Mouse (Mus musculus) ovary, postnatal 36 days (tissue): ENCODE results near the gene Pcbp3.
"Not testable (repeated sequence)": the region's sequence is repeated elsewhere in the genome, so short reads cannot be mapped to it uniquely, and the experiment has no call there.

Experiments
- DNase-seq: peaks from one replicate; pipeline ENCODE4 v3.0.0; 2022; ENCODE audit warnings: low spot score, mixed read lengths

The Pcbp3 gene

DNA sequence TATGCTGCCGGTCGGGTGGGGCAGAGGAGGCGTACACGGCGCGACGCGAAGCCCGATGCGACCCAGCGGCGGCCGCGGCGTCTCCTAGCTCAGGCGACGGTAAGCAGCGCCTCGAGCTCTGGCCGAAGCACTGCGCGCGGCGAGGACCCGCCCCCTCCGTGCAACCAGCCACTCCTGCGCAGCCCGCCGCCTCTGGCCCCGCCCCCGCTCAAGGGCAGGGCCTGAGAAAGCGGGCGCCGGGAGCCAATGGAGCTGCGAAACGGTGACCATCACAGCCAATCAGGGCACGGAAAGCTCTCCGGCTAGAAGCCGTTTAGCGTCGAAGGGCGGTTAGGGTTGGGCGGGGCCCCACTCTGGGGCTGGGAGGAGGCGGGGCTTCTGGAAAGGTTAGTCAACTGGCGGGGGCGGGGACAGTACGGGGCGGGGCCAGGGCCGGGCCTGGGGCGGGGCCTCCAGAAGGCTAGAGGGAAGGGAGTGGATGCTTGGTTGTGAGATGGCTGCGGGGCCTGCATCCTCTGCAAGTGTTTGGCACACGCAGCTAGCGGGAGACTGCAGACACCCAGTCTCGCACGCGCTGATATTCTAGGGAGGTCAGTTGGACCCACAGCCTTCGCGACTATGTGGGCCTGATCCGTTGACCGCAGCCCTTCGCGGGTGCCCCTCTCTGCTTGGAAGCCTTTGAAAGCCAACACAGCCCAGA lies at the start of gene Pcbp3:
Gene Pcbp3, minus strand, starts transcription at position 98 of the 700 bp plus-strand sequence.
- DNase-seq = peak; percentile 95

- DNase-seq = no peak
Observed at GRCm38 (mm10) chr10:77008698-77009097, 47.0 kb upstream of the Pcbp3 start.

DNA sequence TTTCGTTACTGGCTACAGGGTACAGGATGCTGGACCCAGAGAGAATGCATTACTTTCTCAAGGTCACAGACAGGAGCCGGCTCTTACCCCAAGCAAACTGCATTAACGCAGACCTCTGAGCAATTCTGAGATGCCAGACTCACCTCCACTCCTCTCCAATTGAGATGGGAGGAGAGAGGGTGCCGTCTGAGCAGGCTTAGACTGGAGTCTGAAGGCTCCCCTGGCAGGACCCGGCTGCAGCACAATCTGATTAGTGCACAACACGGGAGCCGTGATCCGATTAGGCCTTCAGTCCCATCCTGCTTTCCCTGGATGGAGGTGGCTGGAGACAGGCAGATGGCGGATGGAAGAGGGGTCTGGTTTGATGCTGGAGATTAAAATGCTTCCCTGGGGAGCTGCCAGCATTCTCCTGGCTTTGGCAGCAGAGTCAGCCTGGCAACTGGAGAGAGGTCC lies 46.4 kb upstream of the Pcbp3 start:
- DNase-seq = peak; percentile 31

- peak; percentile 40 for DNase-seq
Observed at GRCm38 (mm10) chr10:77007433-77008108, 45.9 kb upstream of the Pcbp3 start.

- no peak for DNase-seq
Observed at GRCm38 (mm10) chr10:77004936-77005335, 43.2 kb upstream of the Pcbp3 start.

DNA sequence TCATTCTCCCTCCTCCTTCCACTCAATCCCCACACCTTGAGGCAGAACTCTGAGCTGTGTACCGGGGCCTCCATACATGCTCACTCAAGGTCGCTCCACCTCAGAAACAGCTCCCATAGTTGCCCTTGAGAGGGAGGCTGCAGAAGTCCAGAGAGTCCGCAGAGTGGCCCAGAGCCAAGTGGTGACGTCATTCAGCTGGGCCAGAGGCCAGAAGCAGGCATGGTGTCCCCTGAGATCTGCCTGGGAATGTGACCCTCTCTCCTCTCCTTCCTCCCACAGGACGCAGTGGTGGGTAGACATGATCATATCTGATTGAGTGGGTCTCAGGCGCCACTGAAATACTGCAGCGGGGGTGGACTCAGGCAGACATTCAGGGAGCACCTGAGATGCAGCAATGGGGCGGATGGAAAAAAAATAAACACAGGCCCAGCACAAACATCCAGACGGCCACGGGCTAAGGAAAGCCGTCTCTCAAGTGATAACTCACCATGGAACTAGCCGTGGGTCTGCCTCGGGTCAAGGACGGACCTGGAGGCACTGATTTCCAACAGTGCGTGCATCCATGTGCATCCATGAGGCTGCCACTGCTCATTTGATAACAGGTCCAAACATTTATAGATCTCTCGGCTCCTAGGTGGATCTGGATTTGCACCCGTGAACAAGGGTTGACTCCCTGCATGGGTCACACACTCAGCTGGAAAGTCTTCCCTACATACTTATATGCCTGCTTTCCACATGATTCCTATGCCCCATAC lies 36.2 kb upstream of the Pcbp3 start:
- peak; percentile 82 for DNase-seq

DNA sequence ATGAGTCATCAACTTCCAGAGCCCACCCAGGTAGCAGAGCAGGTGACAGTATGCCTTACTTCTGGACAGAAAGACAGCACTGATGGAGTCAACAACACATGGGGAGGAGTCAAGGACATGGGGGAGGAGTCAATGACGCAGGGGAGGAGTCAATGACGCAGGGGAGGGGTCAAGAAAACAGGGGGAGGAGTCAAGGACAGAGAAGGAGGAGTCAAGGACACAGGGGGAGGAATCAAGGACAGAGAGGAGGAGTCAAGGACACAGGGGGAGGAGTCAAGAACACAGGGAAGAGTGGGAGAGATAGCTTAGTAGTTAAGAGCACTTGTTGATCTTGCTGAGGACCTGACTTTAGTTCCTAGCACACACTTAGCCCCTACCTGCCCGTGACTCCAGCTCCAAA lies 30.8 kb upstream of the Pcbp3 start:
- no peak for DNase-seq

DNA sequence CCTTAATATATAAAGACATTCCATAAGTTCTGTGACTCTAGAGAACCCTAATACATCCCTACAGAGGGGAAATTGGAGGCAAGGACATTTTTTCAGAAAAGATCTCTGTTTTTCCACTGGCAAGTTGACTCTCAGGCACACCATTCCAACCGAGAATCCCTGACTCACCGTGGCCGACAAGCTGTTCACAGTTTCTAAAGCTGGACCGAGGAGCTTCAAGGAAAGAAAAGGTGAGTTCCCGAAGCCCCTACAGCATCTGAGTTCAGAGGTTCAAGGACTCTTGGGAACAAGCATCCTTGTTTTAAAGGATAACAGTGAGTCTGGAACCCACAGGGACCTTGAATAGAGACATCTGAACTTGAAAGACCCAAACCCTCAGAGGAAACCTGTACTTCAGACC lies 26.9 kb upstream of the Pcbp3 start:
- DNase-seq = no peak

GRCm38 (mm10) chr10:76978042-76978441 lies 16.4 kb upstream of the Pcbp3 start:
- no peak for DNase-seq

DNA sequence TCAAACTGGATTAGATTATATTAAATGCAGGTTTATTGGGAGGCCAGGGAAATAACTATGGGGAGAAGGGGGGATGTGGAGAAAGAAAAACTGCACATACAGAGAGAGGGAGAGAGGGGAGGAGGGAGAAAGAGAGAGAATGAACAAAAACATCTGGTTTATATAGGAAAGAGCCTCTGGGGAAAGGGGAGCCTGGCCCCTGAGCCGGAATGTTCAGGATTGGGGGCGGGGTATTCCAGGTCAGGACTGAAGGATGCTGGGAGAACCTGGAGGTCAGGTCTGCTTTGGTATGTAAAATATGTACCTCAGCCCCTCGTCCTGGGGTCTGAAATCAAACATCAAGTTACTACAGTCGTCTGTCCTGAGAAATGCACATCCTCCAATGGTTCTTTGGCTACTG lies 15.0 kb upstream of the Pcbp3 start:
- no peak for DNase-seq

GRCm38 (mm10) chr10:76973797-76974436 lies 12.2 kb upstream of the Pcbp3 start:
- no peak for DNase-seq

DNA sequence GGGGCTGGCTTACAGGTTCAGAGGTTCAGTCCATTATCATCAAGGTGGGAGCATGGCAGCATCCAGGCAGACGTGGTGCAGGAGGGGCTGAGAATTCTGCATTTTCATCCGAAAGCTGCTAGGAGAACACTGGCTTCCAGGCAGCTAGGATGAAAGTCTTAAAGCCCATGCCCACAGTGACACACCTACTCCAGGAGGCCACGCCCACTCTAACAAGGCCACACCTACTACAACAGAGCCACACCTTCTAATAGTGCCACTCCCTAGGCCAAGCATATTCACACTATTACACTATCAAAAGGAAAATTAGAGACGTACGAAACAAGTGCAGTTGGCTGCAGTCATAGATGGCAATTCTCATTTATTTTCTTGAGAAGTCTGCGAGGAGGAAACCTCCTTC lies 10.6 kb upstream of the Pcbp3 start:
- DNase-seq = not testable (repeated sequence)

- DNase-seq = no peak
Observed at GRCm38 (mm10) chr10:76970974-76971373, 9.3 kb upstream of the Pcbp3 start.

GRCm38 (mm10) chr10:76964436-76964835 lies 2.7 kb upstream of the Pcbp3 start:
- no peak for DNase-seq

- DNase-seq = no peak
Observed at GRCm38 (mm10) chr10:76963997-76964396, 2.3 kb upstream of the Pcbp3 start.

DNA sequence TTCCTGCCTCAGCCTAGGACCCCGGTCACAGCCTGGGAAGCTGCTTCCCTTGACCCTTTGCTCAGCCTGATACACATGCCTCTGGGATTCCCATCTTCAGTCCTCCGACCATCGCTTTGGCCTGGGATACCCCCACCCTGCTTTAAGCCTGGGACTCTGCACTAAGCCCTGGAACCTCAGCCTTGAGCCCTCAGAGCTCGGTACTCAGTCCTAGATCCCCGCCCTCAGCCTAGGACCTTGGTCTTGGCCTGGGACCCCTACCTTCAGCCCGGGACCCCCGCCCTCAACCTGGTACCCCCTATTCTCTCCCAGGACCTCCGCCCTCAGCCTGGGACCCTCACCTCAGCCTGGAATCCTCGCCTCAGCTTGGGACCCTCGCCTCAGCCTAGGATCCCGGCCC lies 531 bp downstream of the Pcbp3 start:
- no peak for DNase-seq

DNA sequence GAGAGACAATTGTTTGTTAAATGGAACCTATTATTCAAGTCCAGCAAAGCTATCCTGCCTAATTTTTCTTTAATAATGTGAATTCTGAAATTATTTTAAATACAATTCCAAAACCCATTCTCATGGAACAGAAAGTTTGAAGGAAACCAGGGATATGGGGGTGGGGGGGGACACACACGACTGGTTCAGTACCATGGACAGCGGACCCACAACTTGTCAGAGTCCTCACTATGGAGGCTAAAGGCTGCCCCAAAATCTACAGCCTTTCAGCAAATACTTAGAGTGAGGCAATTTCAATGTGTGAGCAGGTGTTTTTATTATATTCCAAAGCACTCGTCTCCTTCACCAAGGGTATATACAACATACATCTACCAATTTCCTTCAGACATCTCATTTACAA lies 3.5 kb downstream of the Pcbp3 start:
- no peak for DNase-seq

DNA sequence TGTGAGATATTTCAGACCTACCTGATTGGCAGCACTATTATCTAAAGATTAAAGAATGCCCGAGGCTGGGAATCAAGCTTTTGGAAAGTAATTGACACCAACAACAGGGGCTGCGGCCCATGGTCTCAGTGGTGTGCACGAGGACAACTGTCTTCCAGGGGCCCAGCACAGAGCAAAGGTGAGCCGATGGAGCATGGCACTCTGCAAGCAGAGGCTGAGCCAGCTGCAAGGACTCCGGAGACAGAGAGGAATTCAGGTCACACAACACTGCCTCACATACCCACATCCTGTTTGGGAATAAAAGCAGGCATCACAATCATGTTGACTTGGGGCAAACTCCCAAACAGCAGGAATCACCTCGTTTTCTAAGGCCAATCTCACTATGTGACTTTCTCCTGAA lies 5.5 kb downstream of the Pcbp3 start:
- DNase-seq = no peak

- DNase-seq = no peak
Observed at GRCm38 (mm10) chr10:76941038-76941437, 20.6 kb downstream of the Pcbp3 start.

DNA sequence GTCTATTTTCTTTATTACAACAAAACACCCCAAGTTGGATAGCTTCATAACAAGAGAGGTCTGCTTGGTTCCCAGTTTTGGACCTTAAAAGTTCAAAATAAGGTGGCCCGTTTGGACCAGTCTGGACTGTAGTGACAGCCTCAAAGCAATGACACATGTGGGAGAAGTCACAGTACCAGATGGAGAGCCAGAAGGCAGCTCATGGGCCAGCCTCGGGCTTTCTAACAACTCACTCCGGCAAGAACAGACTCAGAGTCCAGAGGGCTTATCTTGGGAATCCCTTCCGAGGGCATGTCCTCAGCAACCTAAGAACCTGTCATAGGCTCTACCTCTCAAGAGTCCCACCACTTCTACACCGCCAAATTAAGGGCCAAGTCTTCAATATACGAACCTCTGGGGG lies 24.9 kb downstream of the Pcbp3 start:
- DNase-seq = no peak

- DNase-seq = no peak
Observed at GRCm38 (mm10) chr10:76934805-76935204, 26.9 kb downstream of the Pcbp3 start.

- DNase-seq = no peak
Observed at GRCm38 (mm10) chr10:76931794-76932193, 29.9 kb downstream of the Pcbp3 start.
